Mouse (Mus musculus) cerebellum, adult 2 months (tissue): Measurements from ENCODE around the gene 3110021N24Rik. TPM values are rescaled to one million over a fixed set of nuclear protein-coding genes. Genes with fewer than 3 reads are reported as not detected.

Experiments used
- DNase-seq, 2 experiments: peaks; one replicate each; pipeline ENCODE4 v3.0.0; 2021
- H3K27ac ChIP-seq: fragments of 200-500 bp; 2 replicates; pipeline ENCODE4 v1.5.1; 2012; ENCODE audit warnings: low read length, control low read depth, inconsistent platforms; ENCODE audit not compliant: insufficient read depth
- H3K27me3 ChIP-seq: fragments of 200-500 bp; 2 replicates; pipeline ENCODE4 v1.6.1; 2012; ENCODE audit warnings: inconsistent platforms, mild to moderate bottlenecking, low read length, moderate library complexity; ENCODE audit not compliant: control insufficient read depth, insufficient read depth
- H3K4me1 ChIP-seq: fragments of 200-500 bp; 2 replicates; pipeline ENCODE4 v1.6.1; 2011; ENCODE audit warnings: low read length; ENCODE audit not compliant: control insufficient read depth, insufficient read depth
- H3K4me3 ChIP-seq: fragments of 200-500 bp; replicated peaks from 2 replicates; pipeline ENCODE3; 2011; ENCODE audit warnings: mild to moderate bottlenecking, low read depth, low read length, control low read depth; ENCODE audit not compliant: insufficient read depth
- CTCF ChIP-seq: fragments of 200-500 bp; IDR thresholded peaks from 2 replicates; pipeline ENCODE4 v1.5.1; 2011; ENCODE audit warnings: low read depth, mild to moderate bottlenecking, control low read depth, low read length, moderate library complexity, borderline replicate concordance; ENCODE audit not compliant: insufficient read depth
- POLR2A ChIP-seq: fragments of 200-500 bp; IDR thresholded peaks from 2 replicates; pipeline ENCODE4 v1.6.1; 2011; ENCODE audit warnings: low read length, control low read depth, borderline replicate concordance; ENCODE audit not compliant: insufficient read depth
- WGBS: fragments of 180-500 bp; shearing (Covaris S2); methylation state at CpG from one replicate; pipeline ENCODE4 v1.1.7; 2018; 5-methylcytosine and 5-hydroxymethylcytosine counted together
- polyA plus RNA-seq: library from polyadenylated mRNA; depleted of rRNA; stranded (reverse); fragments of >200 nt; gene quantifications from 2 replicates; pipeline ENCODE4 v1.2.3, GENCODE M21; 2012

3110021N24Rik gene
- polyA plus RNA-seq, 1 experiment = 0.84 TPM

DNA sequence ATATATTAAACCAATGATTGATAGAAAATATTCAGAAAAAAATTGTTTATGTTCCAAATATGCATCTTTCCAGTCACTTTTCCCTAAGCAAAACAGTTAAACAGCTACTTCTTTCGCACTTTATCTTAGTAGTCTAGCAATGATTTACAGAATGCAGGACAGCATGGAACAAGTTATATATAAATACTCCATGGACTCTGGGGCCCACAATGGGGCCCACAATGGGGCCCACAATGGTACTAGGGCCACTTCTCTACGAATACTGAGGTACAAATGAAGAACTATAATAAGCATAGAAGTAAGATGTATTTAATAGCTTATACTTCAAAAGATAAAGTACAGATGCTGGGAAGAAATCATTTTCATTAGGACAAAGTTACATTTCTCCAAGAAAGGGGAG lies 4.7 kb downstream of the 3110021N24Rik start:
- Histone ChIP-seq H3K4me3 (no peak overlapping the region), H3K27me3 (no peaks in the 10 kb centered on the region), H3K4me1 (peaks cover 6% of the 10 kb centered on the region), H3K27ac (no peak overlapping the region)
- TF ChIP-seq CTCF = no peak
- no peak for TF ChIP-seq POLR2A
- WGBS = 97% methylated on average over 2 of the region's 2 CpGs
- no peak for DNase-seq

DNA sequence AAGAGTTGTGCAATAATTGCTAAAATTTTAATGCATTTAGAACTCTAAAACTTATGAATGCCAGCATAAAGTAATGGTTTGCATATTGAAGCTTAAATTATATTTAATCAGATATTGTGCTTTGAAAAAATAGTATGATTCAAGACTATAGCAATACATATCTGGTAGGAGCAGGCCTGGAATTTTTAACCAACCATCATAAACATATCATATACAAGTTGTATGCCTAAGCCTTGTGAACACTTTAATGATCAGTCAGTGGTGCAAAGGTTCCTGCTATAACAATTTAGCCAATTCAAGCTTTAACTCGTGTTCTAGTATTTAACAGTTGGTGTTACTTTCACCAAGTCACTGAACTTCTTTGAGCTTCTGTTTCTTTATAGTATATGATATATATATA lies 11.0 kb downstream of the 3110021N24Rik start:
- no peak for DNase-seq
- Histone ChIP-seq H3K27ac (no peak overlapping the region), H3K27me3 (no peaks in the 10 kb centered on the region), H3K4me3 (no peak overlapping the region), H3K4me1 (peaks cover 6% of the 10 kb centered on the region)
- WGBS = 64% methylated on average over 1 of the region's 1 CpGs
- no peak for TF ChIP-seq POLR2A
- TF ChIP-seq CTCF = no peak

GRCm38 (mm10) chr4:108731582-108731981 lies 12.1 kb downstream of the 3110021N24Rik start:
- TF ChIP-seq POLR2A = no peak
- no peak for TF ChIP-seq CTCF
- no peak overlapping the region for H3K27ac ChIP-seq
- no peaks in the 10 kb centered on the region for H3K27me3 ChIP-seq
- peaks cover 6% of the 10 kb centered on the region for H3K4me1 ChIP-seq
- 56% methylated on average over 3 of the region's 3 CpGs for WGBS
- H3K4me3 ChIP-seq = no peak overlapping the region
- no peak for DNase-seq

GRCm38 (mm10) chr4:108746160-108746873 lies 26.9 kb downstream of the 3110021N24Rik start:
- WGBS = 96% methylated on average over 3 of the region's 3 CpGs
- TF ChIP-seq CTCF (no peak), POLR2A (no peak)
- Histone ChIP-seq H3K4me1 (no peaks in the 10 kb centered on the region; the same call in none of the 2 replicates), H3K4me3 (no peak overlapping the region), H3K27me3 (no peaks in the 10 kb centered on the region), H3K27ac (no peak overlapping the region)
- DNase-seq = no peak

DNA sequence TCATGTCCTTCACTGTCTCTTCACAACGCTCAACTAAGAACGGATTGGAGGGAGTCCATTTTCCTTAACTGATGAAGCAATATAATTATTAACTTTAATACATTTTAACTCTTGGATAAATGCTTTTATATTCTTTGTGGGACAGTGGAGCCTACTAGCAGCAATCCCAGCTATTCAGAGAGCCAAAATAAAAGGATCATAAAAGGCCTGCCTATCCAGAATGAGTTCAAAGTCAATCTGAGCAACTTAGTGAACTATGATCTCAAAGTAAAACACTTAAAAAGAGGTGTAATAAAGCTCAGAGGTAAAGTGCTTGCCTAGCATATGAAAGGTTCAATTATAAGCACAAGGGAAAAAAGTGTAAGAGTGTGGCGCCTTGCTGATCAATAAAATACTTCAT lies 40.1 kb downstream of the 3110021N24Rik start:
- Histone ChIP-seq H3K27ac (no peak overlapping the region), H3K4me1 (no peaks in the 10 kb centered on the region), H3K4me3 (no peak overlapping the region), H3K27me3 (no peaks in the 10 kb centered on the region)
- DNase-seq = no peak
- WGBS = 98% methylated on average over 3 of the region's 3 CpGs
- no peak for TF ChIP-seq CTCF
- TF ChIP-seq POLR2A = no peak

DNA sequence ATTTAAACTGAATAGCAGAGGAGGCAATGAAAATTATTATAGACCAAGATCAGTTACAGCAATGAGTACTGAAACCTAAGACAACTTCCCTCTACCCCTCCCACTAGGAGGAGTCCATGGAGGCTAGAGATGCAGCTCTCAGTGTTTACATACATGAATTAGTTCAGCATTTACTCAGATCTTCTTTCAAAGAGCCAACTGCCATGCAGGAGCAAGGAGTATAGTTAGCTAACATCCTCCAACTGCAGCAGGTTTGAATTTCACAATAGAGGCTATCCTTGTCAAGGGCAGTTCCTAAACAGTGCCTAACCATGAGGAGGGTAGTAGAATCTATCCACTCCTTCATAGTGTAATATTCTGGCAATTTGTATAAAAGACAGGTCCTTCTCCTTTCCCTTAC lies 49.1 kb downstream of the 3110021N24Rik start:
- no peak overlapping the region for H3K4me3 ChIP-seq
- no peaks in the 10 kb centered on the region for H3K27me3 ChIP-seq
- H3K4me1 ChIP-seq = no peaks in the 10 kb centered on the region
- no peak overlapping the region for H3K27ac ChIP-seq
- TF ChIP-seq CTCF (no peak), POLR2A (no peak)
- no peak for DNase-seq

DNA sequence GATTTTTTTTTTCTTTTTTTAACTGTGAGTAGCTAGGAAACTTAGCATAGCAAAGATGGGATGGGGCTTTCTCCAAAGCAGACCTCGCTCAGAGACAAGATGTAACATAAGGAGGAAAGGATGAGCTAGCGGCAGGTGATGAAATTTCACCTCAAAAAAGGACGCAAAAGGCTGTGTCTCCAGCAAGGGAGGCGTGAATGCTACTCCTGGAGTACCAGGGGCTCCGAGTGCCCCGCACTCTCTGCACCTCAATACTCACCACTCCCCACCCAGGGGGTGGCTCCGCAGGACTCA lies 60.3 kb downstream of the 3110021N24Rik start:
- peaks cover 2% of the 10 kb centered on the region; the same call in 1 of the 2 replicates for H3K4me1 ChIP-seq
- under 1% methylated on average over 7 of the region's 7 CpGs for WGBS
- peak overlapping the region; percentile 99 for H3K27ac ChIP-seq
- no peaks in the 10 kb centered on the region for H3K27me3 ChIP-seq
- TF ChIP-seq POLR2A (peak; percentile 36; the same call in 1 of the 2 replicates), CTCF (no peak; the same call in 1 of the 2 replicates)
- H3K4me3 ChIP-seq = peak overlapping the region; percentile 80
- no peak for DNase-seq

- Histone ChIP-seq H3K27ac (peak within 1 kb of the TSS; percentile 99), H3K27me3 (no peaks in the 10 kb centered on the region), H3K4me3 (peak within 1 kb of the TSS; percentile 80), H3K4me1 (peaks cover 2% of the 10 kb centered on the region; the same call in 1 of the 2 replicates)
- under 1% methylated on average over 104 of the region's 111 CpGs for WGBS
- TF ChIP-seq POLR2A (0 out of 2 replicates have a peak, but pooled peaks have one; percentile 41), CTCF (peak; percentile 21; the same call in 1 of the 2 replicates)
- peak; percentile 85 to 88 for DNase-seq
Measured at GRCm38 (mm10) chr4:108780057-108780863, 60.8 kb downstream of the 3110021N24Rik start, which contains the start of gene Zfyve9. TSS of gene Zfyve9 (minus strand) at chr4:108780798.
